Comparison of ENCODE assay signal across 8 mouse cellular contexts in the genomic region with DNA sequence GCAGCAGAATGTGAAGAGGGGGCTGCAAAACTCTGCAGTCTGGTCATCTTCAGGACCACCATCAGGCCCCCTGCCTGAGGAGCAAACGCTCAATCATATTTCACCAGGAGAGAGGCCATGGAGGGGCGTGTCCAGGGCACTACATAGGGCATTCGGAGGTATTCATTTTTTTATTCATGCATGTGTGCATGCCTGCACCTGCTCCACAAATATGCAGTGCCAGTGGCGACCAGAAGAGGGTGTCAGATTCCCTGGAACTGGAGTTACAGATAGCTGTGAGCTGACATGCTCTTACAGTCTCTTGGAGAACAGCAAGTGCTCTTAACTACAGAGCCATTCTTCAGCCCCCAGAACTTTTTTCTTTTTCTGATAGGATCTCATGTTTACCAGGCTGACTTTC. TPM values are rescaled to one million over a fixed set of nuclear protein-coding genes. Genes with fewer than 3 reads are reported as not detected.
DNase-seq lines count a peak whose midpoint lies in the region; ATAC-seq lines count a peak whose summit lies in the region.

No protein-coding gene starts in this region.

- no peak overlapping the region for H3K4me3 ChIP-seq in forebrain, embryonic 14.5 days (ENCODE audit: low read depth, low read length)
- H3K4me3 ChIP-seq in liver, embryonic 13.5 days (replicated peaks), result no peak overlapping the region
- H3K4me3 ChIP-seq in neural tube, embryonic 15.5 days (replicated peaks), result no peak overlapping the region

- peak; percentile 55 for DNase-seq in spleen, adult 12 weeks (ENCODE audit: low spot score)
- no peak for DNase-seq in spleen, adult 18-20 months
- DNase-seq in c-Kit-positive CD71-positive TER-119-negative erythroid progenitor cells, embryonic 14.5 days (ENCODE audit: low read depth), result peak; percentile 64
- DNase-seq in forebrain, embryonic 14.5 days (ENCODE audit: low spot score), result peak; percentile 81
- peak; percentile 38 to 78 for DNase-seq in kidney, postnatal 36 days
- DNase-seq in liver, embryonic 13.5 days, result peak; percentile 57
- DNase-seq in natural killer cell, adult 2 months (ENCODE audit: low spot score in 2 of 2), result no peak

- no peak overlapping the region for H3K9ac ChIP-seq in forebrain, embryonic 14.5 days (ENCODE audit: low read length)
- H3K9ac ChIP-seq in liver, embryonic 13.5 days, result 0 out of 2 replicates have a peak overlapping the region, but pooled peaks have one; percentile 9
- no peak overlapping the region for H3K9ac ChIP-seq in neural tube, embryonic 15.5 days (replicated peaks)

- 28% methylated on average over 4 of the region's 4 CpGs for WGBS in forebrain, embryonic 14.5 days
- 27% methylated on average over 4 of the region's 4 CpGs for WGBS in liver, embryonic 13.5 days (ENCODE audit: insufficient replicate concordance)
- WGBS in neural tube, embryonic 15.5 days, result 23% methylated on average over 4 of the region's 4 CpGs

- H3K27ac ChIP-seq in forebrain, embryonic 14.5 days (ENCODE audit: low read depth, low read length), result no peak overlapping the region
- H3K27ac ChIP-seq in liver, embryonic 13.5 days, result no peak overlapping the region
- no peak overlapping the region for H3K27ac ChIP-seq in neural tube, embryonic 15.5 days (replicated peaks)

- ATAC-seq in forebrain, embryonic 14.5 days, result peak; percentile 75
- peak; percentile 65; the same call in 1 of the 2 replicates for ATAC-seq in liver, embryonic 13.5 days (ENCODE audit: low read depth)
- ATAC-seq in neural tube, embryonic 15.5 days (ENCODE audit: low FRiP score), result peak; percentile 53; the same call in 1 of the 2 replicates

- no peak overlapping the region for H3K4me2 ChIP-seq in forebrain, embryonic 14.5 days (ENCODE audit: low read length)
- H3K4me2 ChIP-seq in liver, embryonic 13.5 days, result no peak overlapping the region
- no peak overlapping the region for H3K4me2 ChIP-seq in neural tube, embryonic 15.5 days

- no peaks in the 10 kb centered on the region for H3K36me3 ChIP-seq in forebrain, embryonic 14.5 days (ENCODE audit: control insufficient read depth, insufficient read depth, low read length)
- no peaks in the 10 kb centered on the region for H3K36me3 ChIP-seq in liver, embryonic 13.5 days
- H3K36me3 ChIP-seq in neural tube, embryonic 15.5 days, result no peaks in the 10 kb centered on the region

- H3K4me1 ChIP-seq in forebrain, embryonic 14.5 days (ENCODE audit: control insufficient read depth, insufficient read depth, low read length), result no peaks in the 10 kb centered on the region
- no peaks in the 10 kb centered on the region; the same call in 1 of the 2 replicates for H3K4me1 ChIP-seq in liver, embryonic 13.5 days (replicated peaks)
- H3K4me1 ChIP-seq in neural tube, embryonic 15.5 days, result no peaks in the 10 kb centered on the region

- H3K9me3 ChIP-seq in forebrain, embryonic 14.5 days (replicated peaks; ENCODE audit: control insufficient read depth, low read length), result no peaks in the 10 kb centered on the region
- no peaks in the 10 kb centered on the region for H3K9me3 ChIP-seq in liver, embryonic 13.5 days (replicated peaks)
- no peaks in the 10 kb centered on the region for H3K9me3 ChIP-seq in neural tube, embryonic 15.5 days (replicated peaks)

- no peaks in the 10 kb centered on the region for H3K27me3 ChIP-seq in forebrain, embryonic 14.5 days (replicated peaks; ENCODE audit: control insufficient read depth, insufficient read depth, low read length)
- peaks cover 9% of the 10 kb centered on the region; the same call in 1 of the 2 replicates for H3K27me3 ChIP-seq in liver, embryonic 13.5 days
- no peaks in the 10 kb centered on the region for H3K27me3 ChIP-seq in neural tube, embryonic 15.5 days (replicated peaks)

RNA-seq across cellular contexts. Expression of a gene that starts 56.4 kb away (rescaled TPM):
- polyA plus RNA-seq in forebrain, embryonic 14.5 days (2014; fragmentation: Nextera tagmentation; extraction: Ambion mirVana), result 1.5 and 2.3 TPM in 2 replicates
- polyA plus RNA-seq in liver, embryonic 13.5 days (2015; fragmentation: Nextera tagmentation; extraction: Ambion mirVana), result not detected in 2 replicates
- polyA plus RNA-seq in neural tube, embryonic 15.5 days (2015; fragmentation: Nextera tagmentation; extraction: Ambion mirVana), result 0.63 and 0.84 TPM in 2 replicates

Comparison
In these comparisons a context has a peak if more than half of its experiments do, and no peak if none do; other contexts are left out.
1. DNase-seq: peak in spleen, adult 12 weeks (single experiment), c-Kit-positive CD71-positive TER-119-negative erythroid progenitor cells, embryonic 14.5 days (single experiment), forebrain, embryonic 14.5 days (single experiment), kidney, postnatal 36 days (2 of 2) and liver, embryonic 13.5 days (single experiment); none in spleen, adult 18-20 months (0 of 2) and natural killer cell, adult 2 months (0 of 2).
2. Peak in every context shown above with its lines, with median percentiles within 50 percentile points of each other: ATAC-seq.